Mouse (Mus musculus): ENCODE data around the gene Sh3bgrl. TPM values are rescaled to one million over a fixed set of nuclear protein-coding genes. Genes with fewer than 3 reads are reported as not detected.

Sh3bgrl gene
- polyA plus RNA-seq, 1 experiment from 2014 or later, result 213 TPM

DNA sequence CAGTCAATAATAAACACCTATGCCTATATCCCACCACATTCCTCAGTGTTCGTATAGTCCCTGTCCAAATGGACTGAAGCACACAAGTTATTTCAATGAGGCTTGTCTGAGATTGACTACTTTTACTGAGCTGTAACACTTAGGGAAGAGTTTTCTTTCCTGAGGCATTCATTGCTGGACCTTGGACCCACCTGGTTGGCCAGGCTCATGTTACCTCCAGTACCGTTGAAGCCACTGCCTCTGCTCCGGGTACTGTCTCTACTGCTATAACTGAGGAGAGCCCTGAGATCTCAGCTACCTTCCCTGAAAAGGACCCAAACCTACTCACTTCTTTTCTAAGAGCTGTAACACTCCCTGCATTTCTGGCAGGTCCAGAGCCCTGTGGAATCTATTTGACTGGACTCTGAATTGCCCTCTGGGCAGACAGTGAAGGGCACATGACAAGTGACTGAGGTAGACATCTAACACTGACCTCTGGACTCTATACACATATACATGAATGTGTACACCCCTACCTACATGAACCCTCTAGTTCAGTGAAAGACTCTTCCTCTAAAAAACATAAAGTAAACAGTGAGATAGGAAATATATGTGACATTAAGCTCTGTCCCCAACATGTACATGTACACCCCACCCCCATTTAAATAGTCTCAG lies 140.3 kb downstream of the Sh3bgrl start:
- DNase-seq, result no peak
- 85% methylated on average over 3 of the region's 3 CpGs for WGBS
- no peaks in the 10 kb centered on the region for H3K27me3 ChIP-seq (ENCODE audit: insufficient read depth, low read length)
- TF ChIP-seq CTCF (IDR thresholded peaks at IDR 0.05; ENCODE audit: low read depth), result no peak
- H3K4me2 ChIP-seq, result no peak overlapping the region
- no peaks in the 10 kb centered on the region for H3K4me1 ChIP-seq (ENCODE audit: insufficient read depth)
- ATAC-seq (ENCODE audit: insufficient read depth), result no peak
- H3K9ac ChIP-seq, result no peak overlapping the region
- no peaks in the 10 kb centered on the region for H3K9me3 ChIP-seq (ENCODE audit: low read depth, low read length)
- no peak overlapping the region for H3K27ac ChIP-seq (ENCODE audit: low read depth)
- H3K4me3 ChIP-seq (ENCODE audit: low read depth, low read length), result no peak overlapping the region
- H3K36me3 ChIP-seq (ENCODE audit: insufficient read depth), result no peaks in the 10 kb centered on the region

DNA sequence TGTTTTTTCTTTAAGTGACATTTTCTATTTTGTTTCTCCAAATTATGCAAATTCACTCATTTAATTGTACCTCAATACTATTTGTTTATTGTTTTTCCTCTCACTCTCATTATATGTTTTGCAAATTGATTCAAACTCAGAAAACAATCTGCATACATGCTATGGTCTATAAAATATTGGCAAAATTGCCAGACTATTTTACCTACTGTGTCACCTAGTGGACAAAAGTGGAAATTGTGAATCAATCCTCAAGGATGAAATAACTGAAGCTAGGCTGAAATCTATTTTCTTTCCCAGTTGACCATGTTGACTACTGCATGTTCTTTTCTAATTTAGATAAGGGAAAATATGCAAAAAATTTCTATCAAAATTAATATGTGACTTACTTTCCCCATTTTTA lies 143.0 kb downstream of the Sh3bgrl start:
- no peak overlapping the region for H3K4me2 ChIP-seq
- H3K9me3 ChIP-seq (ENCODE audit: low read depth, low read length), result no peaks in the 10 kb centered on the region
- no peak overlapping the region for H3K4me3 ChIP-seq (ENCODE audit: low read depth, low read length)
- H3K9ac ChIP-seq, result no peak overlapping the region
- TF ChIP-seq CTCF (IDR thresholded peaks at IDR 0.05; ENCODE audit: low read depth), result peak; percentile 56
- DNase-seq (peak; percentile 70), ATAC-seq (ENCODE audit: insufficient read depth) (no peak)
- H3K4me1 ChIP-seq (ENCODE audit: insufficient read depth), result no peaks in the 10 kb centered on the region
- no peak overlapping the region for H3K27ac ChIP-seq (ENCODE audit: low read depth)
- H3K36me3 ChIP-seq (ENCODE audit: insufficient read depth), result no peaks in the 10 kb centered on the region
- no peaks in the 10 kb centered on the region for H3K27me3 ChIP-seq (ENCODE audit: insufficient read depth, low read length)

Other genes with a start within 250 kb of the Sh3bgrl start
- gene Hmgn5, start 82.0 kb upstream of the Sh3bgrl start, polyA plus RNA-seq (2014; fragmentation: Nextera tagmentation; extraction: Ambion mirVana), result 31.3 and 34.0 TPM in 2 replicates
- gene Gm6377, start 101.4 kb downstream of the Sh3bgrl start, polyA plus RNA-seq (2014; fragmentation: Nextera tagmentation; extraction: Ambion mirVana), result 0.12 and 0.34 TPM in 2 replicates